Mouse (Mus musculus) heart, embryonic 13.5 days (tissue): Measurements from ENCODE around the gene Kif27. TPM values are rescaled to one million over a fixed set of nuclear protein-coding genes. Genes with fewer than 3 reads are reported as not detected.
A peak's percentile ranks its signal among the peaks of the same experiment; 100 is the strongest.

ENCODE experiments used
- ATAC-seq: fragments of 200-750 bp; cut with Nextera tagmentation; 2 replicates; pipeline ENCODE4 v1.8.0; 2017; ENCODE audit warnings: moderate TSS enrichment; ENCODE audit not compliant: insufficient number of reproducible peaks, low FRiP score, low TSS enrichment; ENCODE audit errors: extremely low read depth
- H3K27ac ChIP-seq: fragments of 300-500 bp; sonication (generic); replicated peaks from 2 replicates; pipeline ENCODE4 v1.5.1; 2015; ENCODE audit warnings: moderate library complexity, mild to moderate bottlenecking, inconsistent platforms
- H3K27me3 ChIP-seq: fragments of 300-500 bp; sonication (generic); replicated peaks from 2 replicates; pipeline ENCODE4 v1.6.1; 2015; ENCODE audit warnings: mild to moderate bottlenecking, inconsistent platforms
- H3K36me3 ChIP-seq: fragments of 300-500 bp; sonication (generic); 2 replicates; pipeline ENCODE4 v1.6.1; 2015; ENCODE audit warnings: mild to moderate bottlenecking, inconsistent platforms
- H3K4me1 ChIP-seq: fragments of 300-500 bp; sonication (generic); 2 replicates; pipeline ENCODE4 v1.6.1; 2015; ENCODE audit warnings: inconsistent platforms
- H3K4me2 ChIP-seq: fragments of 300-500 bp; sonication (generic); 2 replicates; pipeline ENCODE4 v1.6.1; 2015; ENCODE audit warnings: inconsistent platforms, mild to moderate bottlenecking, moderate library complexity
- H3K4me3 ChIP-seq: fragments of 300-500 bp; sonication (generic); 2 replicates; pipeline ENCODE4 v1.5.1; 2015; ENCODE audit warnings: moderate library complexity, mild to moderate bottlenecking, inconsistent platforms
- H3K9ac ChIP-seq: fragments of 300-500 bp; sonication (generic); 2 replicates; pipeline ENCODE4 v1.6.1; 2015; ENCODE audit warnings: inconsistent platforms, mild to moderate bottlenecking, moderate library complexity
- H3K9me3 ChIP-seq: fragments of 300-500 bp; sonication (generic); 2 replicates; pipeline ENCODE4 v1.6.1; 2016; ENCODE audit warnings: inconsistent platforms
- WGBS: fragments of 180-500 bp; shearing (Covaris S2); methylation state at CpG from one replicate; pipeline ENCODE4 v1.1.7; 2015; ENCODE audit warnings: mixed read lengths; 5-methylcytosine and 5-hydroxymethylcytosine counted together
- polyA plus RNA-seq: library from polyadenylated mRNA; unstranded; fragments of >200 nt; fragmentation: Nextera tagmentation; extraction: Ambion mirVana; gene quantifications from 2 replicates; pipeline ENCODE4 v1.2.1, GENCODE M21; 2015

Kif27 gene
- polyA plus RNA-seq, 1 experiment from 2014 or later: 0.17 TPM

GRCm38 (mm10) chr13:58305230-58305629 is 53.7 kb downstream of the Kif27 start:
- no peak overlapping the region for H3K4me3 ChIP-seq
- H3K27me3 ChIP-seq: no peaks in the 10 kb centered on the region
- no peaks in the 10 kb centered on the region for H3K9me3 ChIP-seq
- H3K27ac ChIP-seq: no peak overlapping the region
- no peak for ATAC-seq
- no peak overlapping the region for H3K4me2 ChIP-seq
- H3K36me3 ChIP-seq: no peaks in the 10 kb centered on the region
- 69% methylated on average over 2 of the region's 2 CpGs for WGBS
- H3K4me1 ChIP-seq: no peaks in the 10 kb centered on the region
- no peak overlapping the region for H3K9ac ChIP-seq

- ATAC-seq: no peak
- Histone ChIP-seq H3K9ac (no peak overlapping the region), H3K36me3 (no peaks in the 10 kb centered on the region), H3K4me1 (no peaks in the 10 kb centered on the region), H3K9me3 (no peaks in the 10 kb centered on the region), H3K27ac (no peak overlapping the region), H3K4me2 (no peak overlapping the region), H3K27me3 (no peaks in the 10 kb centered on the region), H3K4me3 (no peak overlapping the region)
- WGBS: 66% methylated on average over 9 of the region's 9 CpGs
Measured at GRCm38 (mm10) chr13:58302421-58303145, 56.3 kb downstream of the Kif27 start.

- H3K4me3 ChIP-seq: no peak overlapping the region
- H3K4me1 ChIP-seq: no peaks in the 10 kb centered on the region
- ATAC-seq: no peak
- no peaks in the 10 kb centered on the region for H3K9me3 ChIP-seq
- no peaks in the 10 kb centered on the region for H3K36me3 ChIP-seq
- no peak overlapping the region for H3K9ac ChIP-seq
- H3K27ac ChIP-seq: no peak overlapping the region
- WGBS: 86% methylated on average over 6 of the region's 6 CpGs
- H3K4me2 ChIP-seq: no peak overlapping the region
- H3K27me3 ChIP-seq: no peaks in the 10 kb centered on the region
Measured at GRCm38 (mm10) chr13:58301961-58302360, 57.0 kb downstream of the Kif27 start.

- Histone ChIP-seq H3K9ac (no peak overlapping the region), H3K4me3 (no peak overlapping the region), H3K9me3 (no peaks in the 10 kb centered on the region), H3K27ac (no peak overlapping the region), H3K27me3 (peaks cover 5% of the 10 kb centered on the region; the same call in 1 of the 2 replicates), H3K36me3 (no peaks in the 10 kb centered on the region), H3K4me1 (no peaks in the 10 kb centered on the region), H3K4me2 (no peak overlapping the region)
- ATAC-seq: no peak
- WGBS: 85% methylated on average over 3 of the region's 3 CpGs
Measured at GRCm38 (mm10) chr13:58298756-58299155, 60.2 kb downstream of the Kif27 start.

GRCm38 (mm10) chr13:58295582-58295981 is 63.3 kb downstream of the Kif27 start:
- Histone ChIP-seq H3K4me3 (no peak overlapping the region), H3K27ac (no peak overlapping the region), H3K9ac (no peak overlapping the region), H3K4me2 (no peak overlapping the region), H3K4me1 (peaks cover 9% of the 10 kb centered on the region; the same call in 1 of the 2 replicates), H3K27me3 (peaks cover 5% of the 10 kb centered on the region; the same call in 1 of the 2 replicates), H3K9me3 (no peaks in the 10 kb centered on the region), H3K36me3 (no peaks in the 10 kb centered on the region)
- no peak for ATAC-seq
- 64% methylated on average over 3 of the region's 3 CpGs for WGBS

GRCm38 (mm10) chr13:58292811-58293210 is 66.1 kb downstream of the Kif27 start:
- Histone ChIP-seq H3K36me3 (no peaks in the 10 kb centered on the region), H3K4me3 (no peak overlapping the region), H3K9me3 (no peaks in the 10 kb centered on the region), H3K4me1 (peaks cover 9% of the 10 kb centered on the region; the same call in 1 of the 2 replicates), H3K4me2 (no peak overlapping the region), H3K9ac (no peak overlapping the region), H3K27ac (no peak overlapping the region), H3K27me3 (peaks cover 5% of the 10 kb centered on the region; the same call in 1 of the 2 replicates)
- no peak for ATAC-seq
- 23% methylated on average over 5 of the region's 5 CpGs for WGBS

- WGBS: 71% methylated on average over 1 of the region's 1 CpGs
- no peak for ATAC-seq
Measured at GRCm38 (mm10) chr13:58289308-58289707, 69.6 kb downstream of the Kif27 start.

GRCm38 (mm10) chr13:58287822-58288221 is 71.1 kb downstream of the Kif27 start:
- Histone ChIP-seq H3K4me3 (no peak overlapping the region), H3K27me3 (no peaks in the 10 kb centered on the region), H3K36me3 (no peaks in the 10 kb centered on the region), H3K9me3 (no peaks in the 10 kb centered on the region), H3K27ac (no peak overlapping the region), H3K9ac (peak overlapping the region; percentile 52; the same call in 1 of the 2 replicates), H3K4me2 (no peak overlapping the region), H3K4me1 (peaks cover 7% of the 10 kb centered on the region; the same call in 1 of the 2 replicates)
- WGBS: 15% methylated on average over 13 of the region's 13 CpGs
- ATAC-seq: no peak

More at GRCm38 (mm10) chr13:58289308-58289707, 69.6 kb downstream of the Kif27 start:
- H3K27ac ChIP-seq: no peak overlapping the region
- no peak overlapping the region for H3K4me3 ChIP-seq
- no peak overlapping the region for H3K9ac ChIP-seq
- peaks cover 9% of the 10 kb centered on the region; the same call in 1 of the 2 replicates for H3K4me1 ChIP-seq
- no peaks in the 10 kb centered on the region for H3K9me3 ChIP-seq
- no peak overlapping the region for H3K4me2 ChIP-seq
- H3K36me3 ChIP-seq: no peaks in the 10 kb centered on the region
- H3K27me3 ChIP-seq: no peaks in the 10 kb centered on the region

- ATAC-seq: no peak
Measured at GRCm38 (mm10) chr13:58283466-58283865, 75.5 kb downstream of the Kif27 start.

GRCm38 (mm10) chr13:58281936-58282335 is 77.0 kb downstream of the Kif27 start:
- no peak for ATAC-seq
- H3K4me1 ChIP-seq: no peaks in the 10 kb centered on the region
- no peaks in the 10 kb centered on the region for H3K27me3 ChIP-seq
- no peak overlapping the region for H3K9ac ChIP-seq
- no peaks in the 10 kb centered on the region for H3K9me3 ChIP-seq
- no peaks in the 10 kb centered on the region for H3K36me3 ChIP-seq
- H3K4me2 ChIP-seq: no peak overlapping the region
- no peak overlapping the region for H3K4me3 ChIP-seq
- no peak overlapping the region for H3K27ac ChIP-seq
- 64% methylated on average over 4 of the region's 4 CpGs for WGBS

More at GRCm38 (mm10) chr13:58283466-58283865, 75.5 kb downstream of the Kif27 start:
- H3K4me3 ChIP-seq: no peak overlapping the region
- no peak overlapping the region for H3K27ac ChIP-seq
- H3K9ac ChIP-seq: no peak overlapping the region
- no peak overlapping the region for H3K4me2 ChIP-seq
- no peaks in the 10 kb centered on the region for H3K27me3 ChIP-seq
- 68% methylated on average over 4 of the region's 4 CpGs for WGBS
- H3K9me3 ChIP-seq: no peaks in the 10 kb centered on the region
- H3K36me3 ChIP-seq: no peaks in the 10 kb centered on the region
- no peaks in the 10 kb centered on the region for H3K4me1 ChIP-seq

- Histone ChIP-seq H3K9ac (no peak overlapping the region), H3K9me3 (no peaks in the 10 kb centered on the region), H3K27me3 (peaks cover 11% of the 10 kb centered on the region), H3K36me3 (no peaks in the 10 kb centered on the region), H3K4me3 (no peak overlapping the region), H3K27ac (no peak overlapping the region), H3K4me1 (0 out of 2 replicates have a peak, but pooled peaks cover under 1% of the 10 kb centered on the region), H3K4me2 (no peak overlapping the region)
- no peak for ATAC-seq
- 78% methylated on average over 3 of the region's 3 CpGs for WGBS
Measured at GRCm38 (mm10) chr13:58280528-58280927, 78.4 kb downstream of the Kif27 start.

GRCm38 (mm10) chr13:58276256-58276655 is 82.7 kb downstream of the Kif27 start:
- Histone ChIP-seq H3K27ac (no peak overlapping the region), H3K27me3 (peaks cover 16% of the 10 kb centered on the region), H3K4me1 (peaks cover 24% of the 10 kb centered on the region), H3K9ac (no peak overlapping the region), H3K4me3 (no peak overlapping the region), H3K9me3 (no peaks in the 10 kb centered on the region), H3K4me2 (no peak overlapping the region), H3K36me3 (no peaks in the 10 kb centered on the region)
- ATAC-seq: no peak
- WGBS: 65% methylated on average over 10 of the region's 10 CpGs
